Mouse (Mus musculus) heart, adult 2 months (tissue): Measurements from ENCODE around the gene Suds3.

Experiments used
- CTCF ChIP-seq: fragments of 200-600 bp; IDR thresholded peaks from 2 replicates; pipeline ENCODE4 v1.8.1; 2022; ENCODE audit warnings: antibody characterized with exemption, mild to moderate bottlenecking, moderate library complexity
- EP300 ChIP-seq: fragments of 200-500 bp; IDR thresholded peaks from 2 replicates; pipeline ENCODE4 v1.6.1; 2011; ENCODE audit warnings: low read depth, low read length, control low read depth; ENCODE audit not compliant: insufficient read depth
- POLR2A ChIP-seq: fragments of 200-500 bp; IDR thresholded peaks from 2 replicates; pipeline ENCODE4 v1.6.1; 2011; ENCODE audit warnings: mild to moderate bottlenecking, low read depth, low read length, control low read depth; ENCODE audit not compliant: insufficient read depth

DNA sequence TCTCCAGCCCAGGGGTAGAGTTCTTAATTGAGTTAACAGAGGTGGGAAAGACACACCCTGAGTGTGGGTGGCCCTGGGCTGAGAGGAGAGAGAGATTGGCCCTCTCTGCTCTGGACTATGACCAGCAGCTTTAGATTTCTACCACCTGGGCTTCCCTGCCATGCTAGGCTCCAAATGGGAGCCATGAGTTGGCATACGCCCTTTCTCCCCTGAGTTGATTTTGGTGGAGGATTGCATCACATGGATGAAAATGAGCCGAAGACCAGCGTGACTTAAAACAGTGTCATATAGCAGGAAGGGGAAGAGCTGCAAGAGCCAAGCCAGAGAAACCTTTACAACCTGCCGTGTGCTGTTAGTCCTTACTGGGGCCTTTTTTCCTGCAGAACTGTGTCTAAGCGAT, 48.6 kb upstream of the Suds3 start:
- TF ChIP-seq CTCF (no peak), EP300 (no peak), POLR2A (no peak)
